Mouse (Mus musculus) heart, embryonic 14.5 days (tissue): ENCODE data around the gene Tdrd5. TPM values are rescaled to one million over a fixed set of nuclear protein-coding genes. Genes with fewer than 3 reads are reported as not detected.

Experiments used
- ATAC-seq: fragments of 200-750 bp; cut with Nextera tagmentation; 2 replicates; pipeline ENCODE4 v1.8.0; 2017; ENCODE audit warnings: low read depth, moderate TSS enrichment; ENCODE audit not compliant: insufficient number of reproducible peaks, insufficient read depth, low FRiP score
- H3K27ac ChIP-seq, 2 experiments: fragments of 200-500 bp in 1 of 2; fragments of 300-500 bp in 1 of 2; sonication (generic) in 1 of 2; replicated peaks in 1 of 2; 2 replicates each; pipeline ENCODE4 v1.5.1; 2012 to 2014; ENCODE audit warnings: low read depth in 2 of 2, low read length in 2 of 2, control low read depth in 1 of 2, mild to moderate bottlenecking in 1 of 2, mixed read lengths in 1 of 2; ENCODE audit not compliant: control insufficient read depth in 1 of 2, insufficient read depth in 1 of 2
- H3K27me3 ChIP-seq: fragments of 300-500 bp; sonication (generic); 2 replicates; pipeline ENCODE4 v1.6.1; 2014; ENCODE audit warnings: mild to moderate bottlenecking, low read length, control low read depth; ENCODE audit not compliant: control insufficient read depth, insufficient read depth
- H3K36me3 ChIP-seq: fragments of 300-500 bp; sonication (generic); 2 replicates; pipeline ENCODE4 v1.6.1; 2014; ENCODE audit warnings: mild to moderate bottlenecking, control low read depth, low read length, mixed read lengths; ENCODE audit not compliant: control insufficient read depth, insufficient read depth
- H3K4me1 ChIP-seq, 2 experiments: fragments of 200-500 bp in 1 of 2; fragments of 300-500 bp in 1 of 2; sonication (generic) in 1 of 2; 2 replicates each; pipeline ENCODE4 v1.6.1; 2012 to 2014; ENCODE audit warnings: low read length in 2 of 2, control low read depth in 1 of 2, mixed read lengths in 1 of 2; ENCODE audit not compliant: control insufficient read depth in 2 of 2, insufficient read depth in 2 of 2
- H3K4me2 ChIP-seq: fragments of 300-500 bp; sonication (generic); 2 replicates; pipeline ENCODE4 v1.6.1; 2014; ENCODE audit warnings: mild to moderate bottlenecking, low read length
- H3K4me3 ChIP-seq, 2 experiments: fragments of 200-500 bp in 1 of 2; fragments of 300-500 bp in 1 of 2; sonication (generic) in 1 of 2; 2 replicates each; pipeline ENCODE4 v1.5.1; 2012 to 2014; ENCODE audit warnings: low read length in 2 of 2, mild to moderate bottlenecking in 2 of 2, control low read depth in 1 of 2, low read depth in 1 of 2, moderate library complexity in 1 of 2; ENCODE audit not compliant: control insufficient read depth in 1 of 2, insufficient read depth in 1 of 2
- H3K9ac ChIP-seq: fragments of 300-500 bp; sonication (generic); 2 replicates; pipeline ENCODE4 v1.6.1; 2014; ENCODE audit warnings: mild to moderate bottlenecking, low read length
- H3K9me3 ChIP-seq: fragments of 300-500 bp; sonication (generic); 2 replicates; pipeline ENCODE4 v1.6.1; 2016; ENCODE audit warnings: low read length, control low read depth; ENCODE audit not compliant: control insufficient read depth
- WGBS: fragments of 180-500 bp; shearing (Covaris S2); extraction: QIAGEN DNeasy Blood & Tissue Kit; methylation state at CpG from one replicate; pipeline ENCODE4 v1.1.7; 2014; 5-methylcytosine and 5-hydroxymethylcytosine counted together
- polyA plus RNA-seq: library from polyadenylated mRNA; unstranded; fragments of >200 nt; fragmentation: Nextera tagmentation; extraction: Ambion mirVana; gene quantifications from 2 replicates; pipeline ENCODE4 v1.2.1, GENCODE M21; 2014

Gene Tdrd5
- polyA plus RNA-seq, 1 experiment from 2014 or later: 0.08 TPM

DNA sequence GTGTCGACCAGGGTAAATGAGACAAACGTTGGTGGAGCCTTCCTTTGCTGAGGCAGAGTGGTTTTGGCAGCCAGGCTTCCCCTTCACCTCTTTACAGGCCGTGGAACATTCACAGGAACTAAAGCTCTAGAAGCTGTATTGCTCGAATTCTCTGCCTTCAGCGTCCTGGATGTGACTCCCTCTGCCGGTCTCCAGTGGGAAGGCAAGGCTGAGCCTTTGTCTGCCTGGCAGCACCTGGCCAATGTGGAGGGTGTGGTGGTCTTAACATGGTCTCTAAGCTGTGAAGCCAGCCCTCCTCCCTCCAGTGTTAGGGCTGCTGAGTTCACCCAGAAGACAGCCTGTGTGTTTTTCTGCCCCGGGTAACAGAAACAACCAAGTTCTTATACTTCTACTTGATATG, 74.0 kb downstream of the Tdrd5 start:
- Histone ChIP-seq H3K27me3 (no peaks in the 10 kb centered on the region), H3K9ac (no peak overlapping the region), H3K4me2 (no peak overlapping the region), H3K4me1 (peaks cover 0 to 14% of the 10 kb centered on the region in 2 experiments; a peak in 3 of 4 replicates), H3K27ac (no peak overlapping the region), H3K4me3 (no peak overlapping the region), H3K9me3 (no peaks in the 10 kb centered on the region), H3K36me3 (no peaks in the 10 kb centered on the region)
- WGBS: 12% methylated on average over 7 of the region's 7 CpGs
- ATAC-seq: peak; percentile 20; the same call in 1 of the 2 replicates

DNA sequence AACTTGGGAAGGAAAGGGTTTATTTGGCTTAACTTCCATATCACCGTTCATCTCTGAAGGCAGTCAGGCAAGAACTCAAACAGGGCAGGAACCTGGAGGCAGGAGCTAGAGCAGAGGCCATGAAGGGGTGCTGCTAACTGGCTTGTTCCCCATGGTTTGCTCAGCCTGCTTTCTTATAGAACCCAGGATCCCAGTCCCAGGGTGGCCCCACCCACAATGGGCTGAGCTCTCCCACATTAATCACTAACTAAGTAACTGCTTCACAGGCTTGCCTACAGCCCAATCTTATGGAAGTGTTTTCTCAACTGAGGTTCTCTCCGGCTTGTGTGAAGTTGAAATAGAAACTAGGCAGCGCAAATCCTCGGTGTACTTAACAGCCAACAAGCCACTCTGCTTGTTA, 74.7 kb downstream of the Tdrd5 start:
- Histone ChIP-seq H3K9ac (no peak overlapping the region), H3K4me2 (no peak overlapping the region), H3K27me3 (no peaks in the 10 kb centered on the region), H3K36me3 (no peaks in the 10 kb centered on the region), H3K4me1 (peaks cover 0 to 14% of the 10 kb centered on the region in 2 experiments; a peak in 3 of 4 replicates), H3K4me3 (no peak overlapping the region), H3K9me3 (no peaks in the 10 kb centered on the region), H3K27ac (no peak overlapping the region)
- no peak for ATAC-seq
- WGBS: 81% methylated on average over 4 of the region's 4 CpGs

DNA sequence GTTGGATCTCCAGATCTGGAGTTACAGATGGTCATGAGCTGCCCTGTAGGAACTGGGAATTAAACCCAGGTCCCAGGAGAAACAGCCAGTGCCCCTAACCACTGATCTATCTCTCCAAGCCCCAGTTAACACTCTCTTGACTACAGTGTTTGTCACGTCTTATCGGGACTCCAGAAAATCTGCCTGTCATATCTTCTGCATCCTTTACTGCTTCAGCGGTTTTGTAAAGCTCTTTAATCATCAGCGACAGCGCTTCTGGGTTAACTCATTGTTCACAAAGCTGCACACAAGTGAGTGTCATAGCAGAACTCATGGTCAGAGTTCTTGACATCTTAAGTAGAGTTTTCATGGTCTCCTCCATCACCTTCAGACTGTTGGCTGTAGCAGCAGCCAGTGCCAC, 76.6 kb downstream of the Tdrd5 start:
- no peak overlapping the region for H3K4me2 ChIP-seq
- WGBS: 31% methylated on average over 5 of the region's 5 CpGs
- ATAC-seq: no peak
- no peaks in the 10 kb centered on the region for H3K27me3 ChIP-seq
- peaks cover 15 to 32% of the 10 kb centered on the region in 2 experiments for H3K4me1 ChIP-seq
- no peak overlapping the region for H3K9ac ChIP-seq
- H3K4me3 ChIP-seq: no peak overlapping the region
- H3K9me3 ChIP-seq: no peaks in the 10 kb centered on the region
- H3K36me3 ChIP-seq: no peaks in the 10 kb centered on the region
- no peak overlapping the region for H3K27ac ChIP-seq

DNA sequence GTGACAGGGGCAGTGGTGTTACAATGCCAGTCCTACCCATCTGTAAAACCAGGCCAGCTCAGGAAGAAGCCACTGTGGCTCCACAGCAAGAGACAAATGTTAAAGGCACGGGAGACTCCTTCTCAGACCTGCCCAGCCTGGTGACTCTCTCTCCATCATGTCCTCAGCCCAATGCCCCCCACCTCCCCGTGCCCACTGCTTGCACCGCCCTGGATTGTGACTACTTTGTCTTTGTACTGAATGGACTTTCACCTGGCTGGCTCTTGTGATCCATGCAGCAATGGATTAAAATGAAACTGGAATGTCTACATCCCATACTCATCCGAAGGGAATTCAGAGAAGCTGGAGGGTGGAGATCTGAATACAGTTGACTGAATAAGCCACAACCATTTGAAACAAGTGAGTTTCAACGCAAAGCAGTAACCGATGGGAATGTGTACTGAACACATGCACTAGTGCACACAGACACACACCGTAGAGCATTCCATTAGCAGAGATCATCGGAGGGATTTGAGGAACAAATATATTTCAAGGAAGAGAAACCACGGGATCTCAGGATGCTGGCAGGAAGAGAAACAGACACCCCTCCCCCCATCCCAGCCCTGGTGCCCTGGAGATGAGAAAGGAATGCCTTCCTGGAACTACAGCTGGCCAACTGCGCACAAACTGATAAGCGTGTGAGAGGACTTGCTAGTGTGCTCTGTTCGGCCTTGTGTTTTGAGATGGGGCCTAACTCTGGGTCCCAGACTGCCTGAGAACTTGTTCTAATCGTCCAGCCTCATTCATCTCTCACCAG, 81.1 kb downstream of the Tdrd5 start:
- Histone ChIP-seq H3K4me3 (no peak overlapping the region), H3K27ac (peak overlapping the region; percentile 53 to 82), H3K36me3 (no peaks in the 10 kb centered on the region), H3K4me1 (peaks cover 34 to 43% of the 10 kb centered on the region in 2 experiments), H3K9ac (0 out of 2 replicates have a peak overlapping the region, but pooled peaks have one; percentile 25), H3K9me3 (no peaks in the 10 kb centered on the region), H3K4me2 (peak overlapping the region; percentile 35), H3K27me3 (no peaks in the 10 kb centered on the region)
- peak; percentile 64 for ATAC-seq
- 31% methylated on average over 13 of the region's 13 CpGs for whole genome bisulfite sequencing

DNA sequence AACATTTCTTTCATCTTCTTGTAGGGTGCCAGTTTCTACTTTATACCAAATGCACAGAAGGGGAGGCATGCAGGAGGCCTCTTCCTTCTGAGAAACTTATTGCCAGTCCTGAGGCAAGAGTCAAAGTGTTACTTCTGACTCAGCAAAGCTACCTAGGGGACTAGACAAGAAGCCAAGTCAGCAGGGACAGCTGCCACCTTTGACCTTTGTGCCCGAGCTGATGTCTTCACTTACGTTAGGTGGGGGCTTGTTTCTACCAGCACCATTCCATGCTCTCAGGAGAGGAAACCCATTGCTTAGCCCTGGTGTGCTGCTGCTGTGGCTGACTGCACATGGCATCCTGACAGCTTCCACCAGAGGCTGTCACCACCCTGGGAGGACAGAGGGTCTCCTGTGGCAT, 82.1 kb downstream of the Tdrd5 start:
- no peaks in the 10 kb centered on the region for H3K9me3 ChIP-seq
- no peaks in the 10 kb centered on the region for H3K27me3 ChIP-seq
- H3K27ac ChIP-seq: peak overlapping the region in 1 of 2 experiments; percentile 11; a peak in 1 of 4 replicates
- no peaks in the 10 kb centered on the region for H3K36me3 ChIP-seq
- H3K4me2 ChIP-seq: no peak overlapping the region
- no peak overlapping the region for H3K4me3 ChIP-seq
- no peak overlapping the region for H3K9ac ChIP-seq
- peaks cover 34 to 42% of the 10 kb centered on the region in 2 experiments for H3K4me1 ChIP-seq
- no peak for ATAC-seq
- WGBS: 78% methylated on average over 2 of the region's 2 CpGs

DNA sequence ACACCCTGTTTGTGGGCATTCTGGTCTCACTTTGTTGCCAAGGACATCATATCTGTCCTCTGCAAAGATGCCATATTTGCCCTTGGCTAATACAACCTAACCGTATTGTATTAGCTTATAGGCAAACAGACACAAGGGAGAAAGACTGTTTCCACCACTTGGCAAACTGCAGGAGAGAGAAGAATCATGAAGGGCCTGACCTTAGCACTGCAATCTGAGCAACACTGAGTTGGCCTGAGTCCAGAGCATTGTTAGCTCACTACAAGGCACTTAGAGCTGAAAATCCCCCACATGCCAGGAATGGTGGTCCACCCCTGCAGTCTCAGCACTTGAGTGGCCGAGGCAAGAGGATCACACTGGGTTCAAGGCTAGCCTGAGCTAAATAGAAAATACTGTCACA, 84.9 kb downstream of the Tdrd5 start:
- H3K9ac ChIP-seq: no peak overlapping the region
- H3K36me3 ChIP-seq: no peaks in the 10 kb centered on the region
- ATAC-seq: no peak
- no peaks in the 10 kb centered on the region for H3K27me3 ChIP-seq
- H3K4me1 ChIP-seq: peaks cover 34 to 41% of the 10 kb centered on the region in 2 experiments
- peak overlapping the region; percentile 41 to 63 for H3K27ac ChIP-seq
- 30% methylated on average over 2 of the region's 2 CpGs for WGBS
- H3K9me3 ChIP-seq: no peaks in the 10 kb centered on the region
- H3K4me2 ChIP-seq: no peak overlapping the region
- H3K4me3 ChIP-seq: no peak overlapping the region

DNA sequence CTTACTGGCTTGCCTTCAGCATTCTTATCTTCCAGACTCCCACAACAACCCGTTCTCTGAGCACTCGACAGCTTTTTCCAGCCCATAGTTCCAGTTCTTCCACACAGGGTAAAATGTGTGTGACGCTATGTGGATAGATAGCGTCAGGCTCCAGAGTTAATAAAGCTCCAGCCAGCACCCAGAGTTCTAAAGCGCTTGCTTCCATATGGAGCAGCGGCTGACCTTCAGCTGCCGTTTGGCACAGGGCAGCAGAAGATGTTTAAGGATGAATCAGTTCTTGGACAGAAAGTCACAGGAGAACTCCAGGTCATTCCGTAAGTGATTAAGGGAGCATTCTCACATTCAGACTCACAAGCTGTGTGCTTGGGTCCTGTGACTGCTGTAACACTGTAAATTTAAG, 85.5 kb downstream of the Tdrd5 start:
- ATAC-seq: 0 out of 2 replicates have a peak, but pooled peaks have one; percentile 12
- no peak overlapping the region for H3K4me2 ChIP-seq
- H3K4me3 ChIP-seq: no peak overlapping the region
- peaks cover 29 to 38% of the 10 kb centered on the region in 2 experiments for H3K4me1 ChIP-seq
- no peaks in the 10 kb centered on the region for H3K9me3 ChIP-seq
- H3K27me3 ChIP-seq: no peaks in the 10 kb centered on the region
- 21% methylated on average over 8 of the region's 8 CpGs for WGBS
- no peaks in the 10 kb centered on the region for H3K36me3 ChIP-seq
- H3K27ac ChIP-seq: peak overlapping the region; percentile 41 to 63
- no peak overlapping the region for H3K9ac ChIP-seq
